Mouse (Mus musculus) large intestine, adult 2 months (tissue): ENCODE measurements around the gene Klf2. TPM values are rescaled to one million over a fixed set of nuclear protein-coding genes. Genes with fewer than 3 reads are reported as not detected.

Experiments used
- DNase-seq: peaks from one replicate; pipeline ENCODE4 v3.0.0-alpha.2; 2012; ENCODE audit warnings: low read depth, low spot score
- WGBS: fragments of 180-500 bp; shearing (Covaris S2); methylation state at CpG from one replicate; pipeline ENCODE4 v1.1.7; 2018; 5-methylcytosine and 5-hydroxymethylcytosine counted together
- polyA plus RNA-seq: library from polyadenylated mRNA; depleted of rRNA; stranded (reverse); fragments of >200 nt; gene quantifications from 2 replicates; pipeline ENCODE4 v1.2.3, GENCODE M21; 2012

Klf2 gene
- polyA plus RNA-seq, 1 experiment = 11.3 TPM

DNA sequence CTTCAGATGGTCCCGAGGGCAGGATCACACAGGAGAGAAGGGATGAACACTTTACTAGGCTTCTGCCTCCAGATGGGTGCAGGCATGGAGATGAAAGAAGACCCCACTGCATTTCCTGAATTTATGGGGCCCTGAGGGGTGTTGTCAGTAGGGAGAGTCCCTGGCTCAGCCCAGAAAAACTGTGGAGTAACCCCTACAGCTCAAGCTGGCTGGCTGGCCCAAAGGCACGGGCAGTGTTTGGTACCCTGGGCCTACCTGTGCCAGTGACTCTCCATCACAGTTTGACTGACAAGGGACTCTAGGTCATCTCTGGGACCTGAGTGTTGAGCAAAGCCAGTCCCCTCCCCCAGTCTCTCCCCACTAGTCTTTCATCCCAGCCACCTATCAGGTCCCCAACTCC, 5.9 kb downstream of the Klf2 start:
- WGBS = 81% methylated on average over 2 of the region's 2 CpGs

DNA sequence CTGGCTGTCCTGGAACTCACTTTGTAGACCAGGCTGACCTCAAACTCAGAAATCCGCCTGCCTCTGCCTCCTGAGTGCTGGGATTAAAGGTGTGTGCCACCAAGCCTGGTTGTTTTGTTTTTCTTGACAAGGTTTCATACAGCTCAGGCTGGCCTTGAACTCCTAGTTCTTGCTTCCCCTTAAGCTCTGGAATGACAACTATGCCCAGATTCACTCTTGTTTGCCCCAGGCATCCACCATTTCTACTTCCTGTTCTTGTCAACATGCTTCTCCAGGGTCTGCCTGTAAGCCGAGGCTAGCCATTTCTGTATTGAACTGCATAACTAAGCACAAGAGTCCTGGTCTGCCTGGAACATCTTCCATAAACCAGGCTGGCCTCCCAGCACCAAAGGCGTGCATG, 10.3 kb downstream of the Klf2 start:
- WGBS = 85% methylated on average over 3 of the region's 3 CpGs
- DNase-seq = no peak

More for the DNA sequence above, 5.9 kb downstream of the Klf2 start:
- no peak for DNase-seq

DNA sequence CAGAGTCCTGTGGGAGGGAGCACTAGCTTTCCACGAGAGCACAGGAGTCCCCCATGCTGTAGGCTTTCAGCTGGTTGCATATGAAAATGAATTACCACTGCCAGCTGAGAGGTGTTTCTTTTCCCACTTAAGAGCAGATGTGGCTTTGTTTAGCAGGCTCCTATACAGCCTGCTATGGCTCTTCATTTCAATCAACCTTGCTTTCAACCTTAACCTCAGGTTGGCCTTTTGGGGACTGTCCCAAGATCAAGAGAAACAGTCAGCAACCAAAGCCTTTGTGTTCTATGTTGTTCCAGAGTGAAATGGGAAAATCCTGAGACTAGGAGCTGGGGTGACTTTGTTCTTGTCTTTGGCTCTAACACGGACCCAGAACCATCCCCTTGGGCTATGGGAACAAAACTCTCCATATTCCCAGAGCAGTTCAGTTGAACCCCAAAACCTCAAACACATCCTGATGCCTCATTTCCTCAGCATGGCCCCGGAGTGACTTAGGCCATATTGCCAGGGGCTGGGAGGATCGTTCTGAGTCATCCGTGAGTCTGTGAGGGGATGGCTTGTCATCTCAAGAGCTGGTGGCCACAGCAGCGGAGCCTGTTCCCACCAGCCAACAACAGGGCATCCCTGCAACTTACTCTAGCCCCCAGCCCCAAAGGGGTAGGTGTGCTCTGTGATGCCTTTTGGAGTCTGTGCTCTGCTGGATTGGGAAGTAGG, 12.1 kb downstream of the Klf2 start:
- WGBS = 79% methylated on average over 6 of the region's 6 CpGs

DNA sequence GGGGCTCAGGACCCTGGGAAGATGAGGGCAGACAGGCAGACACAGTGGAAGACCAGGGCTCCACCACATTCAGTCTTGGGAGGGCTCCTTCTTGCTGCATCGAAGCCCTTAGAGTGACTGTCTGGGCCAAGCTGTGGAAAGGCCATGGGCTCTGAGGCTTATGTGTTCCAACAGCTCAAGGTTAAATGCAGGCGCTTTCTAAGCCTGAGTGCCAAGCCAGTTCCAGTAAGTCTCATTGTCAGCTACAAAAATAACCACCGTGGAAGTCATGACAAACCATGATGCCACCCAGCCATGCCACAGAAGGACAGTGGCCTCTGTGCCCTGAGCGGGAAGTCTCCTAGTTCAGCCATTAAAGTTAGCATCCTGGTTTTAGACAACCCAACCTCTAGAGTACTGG, 12.8 kb downstream of the Klf2 start:
- WGBS = 85% methylated on average over 4 of the region's 4 CpGs

More for the DNA sequence above, 12.1 kb downstream of the Klf2 start:
- DNase-seq = no peak

DNA sequence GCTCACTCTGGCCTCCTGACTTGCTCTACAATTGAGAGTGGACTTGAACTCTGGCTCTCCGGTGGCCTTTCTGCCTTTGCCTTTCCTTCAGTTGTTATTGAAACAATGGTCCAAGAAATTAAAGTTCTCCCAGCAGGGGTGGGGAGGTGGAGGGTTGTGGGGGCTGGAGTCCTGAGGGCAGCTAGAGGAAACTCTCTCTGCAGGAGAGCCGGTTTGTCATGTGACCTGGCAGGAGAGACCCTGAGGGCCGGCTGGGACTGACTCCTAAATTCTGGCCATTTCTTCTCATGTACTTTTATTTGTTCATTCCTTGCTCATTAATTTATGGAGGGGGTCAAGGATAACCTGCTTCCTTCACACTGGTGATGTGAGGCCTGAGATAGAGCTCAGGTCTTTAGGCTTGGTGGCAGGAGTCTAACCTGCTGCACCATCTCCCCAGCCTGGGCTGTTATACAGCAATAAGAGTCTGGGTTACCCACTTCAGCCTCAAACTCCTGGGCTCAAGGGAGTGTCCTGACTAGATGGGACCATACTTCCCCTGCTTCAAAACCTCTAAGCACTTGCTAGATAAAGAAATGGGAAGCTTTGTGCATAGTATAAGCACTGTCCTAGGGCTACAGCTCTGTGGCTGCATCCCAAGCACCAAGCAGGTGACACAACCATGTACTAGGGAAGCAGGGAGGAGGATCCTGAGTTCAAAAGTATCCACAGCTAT, 14.8 kb downstream of the Klf2 start:
- 70% methylated on average over 3 of the region's 3 CpGs for WGBS
- no peak for DNase-seq

More for the DNA sequence above, 12.8 kb downstream of the Klf2 start:
- no peak for DNase-seq

DNA sequence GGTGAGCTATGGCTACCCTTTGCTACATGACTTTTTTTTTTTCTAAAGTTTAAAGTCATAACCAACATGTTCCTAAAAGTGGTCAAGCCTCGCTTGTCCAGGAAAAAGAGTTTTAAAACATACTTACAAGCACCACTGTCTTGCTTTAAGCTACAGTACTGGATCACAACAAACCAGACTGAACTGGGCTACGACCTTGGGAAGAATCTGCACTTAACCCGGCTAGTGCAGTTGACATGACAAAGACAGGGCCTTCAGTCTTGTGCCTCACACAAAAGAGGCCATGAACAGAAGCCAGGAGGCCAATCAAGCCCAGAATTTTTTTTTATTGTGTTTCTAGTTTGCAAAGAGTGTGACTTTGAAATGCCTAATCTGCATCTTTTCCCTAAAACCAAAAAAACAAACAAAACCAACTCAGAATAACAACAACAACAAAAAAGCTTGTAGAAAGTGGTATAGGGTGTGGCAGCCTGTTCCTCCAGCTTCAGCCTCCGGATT, 15.4 kb downstream of the Klf2 start:
- no peak for DNase-seq
- WGBS = 78% methylated on average over 4 of the region's 4 CpGs

DNA sequence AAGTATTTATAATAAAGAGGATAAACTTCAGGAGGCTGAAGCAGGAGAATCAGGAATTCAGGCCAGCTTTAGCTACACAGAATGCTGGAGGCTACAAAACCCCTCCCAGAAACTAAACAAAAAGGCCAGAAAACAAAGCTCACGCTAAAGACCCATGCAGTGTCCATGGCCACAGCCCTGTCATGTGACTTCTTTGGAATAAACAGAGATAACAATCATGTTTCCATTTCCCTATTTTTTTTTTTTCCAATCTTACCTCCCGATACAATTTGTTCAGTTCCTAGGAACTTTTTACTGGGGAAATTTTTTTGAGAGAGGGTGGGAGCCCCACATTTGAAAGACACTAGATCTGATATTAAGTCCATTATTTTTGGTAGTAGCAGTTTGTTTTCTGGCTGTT, 17.4 kb downstream of the Klf2 start:
- DNase-seq = no peak
- 46% methylated on average over 2 of the region's 2 CpGs for WGBS

DNA sequence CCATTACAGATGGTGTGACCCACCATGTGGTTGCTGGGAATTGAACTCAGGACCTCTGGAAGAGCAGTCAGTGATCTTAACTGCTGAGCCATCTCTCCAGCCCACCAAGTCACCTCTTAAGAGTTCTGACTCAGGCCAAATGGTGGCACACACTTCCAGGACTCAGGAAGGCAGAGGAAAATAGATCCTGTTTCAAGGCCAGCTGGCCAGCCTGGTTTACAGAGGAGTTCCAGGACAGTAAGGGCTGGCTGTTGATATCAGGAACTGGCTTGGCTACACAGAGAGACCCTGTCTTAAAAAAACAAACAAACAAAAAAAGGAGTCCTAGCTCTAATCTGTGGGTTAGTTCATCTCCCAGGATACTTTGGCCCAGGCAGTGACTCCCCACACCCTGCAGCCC, 18.2 kb downstream of the Klf2 start:
- DNase-seq = no peak

DNA sequence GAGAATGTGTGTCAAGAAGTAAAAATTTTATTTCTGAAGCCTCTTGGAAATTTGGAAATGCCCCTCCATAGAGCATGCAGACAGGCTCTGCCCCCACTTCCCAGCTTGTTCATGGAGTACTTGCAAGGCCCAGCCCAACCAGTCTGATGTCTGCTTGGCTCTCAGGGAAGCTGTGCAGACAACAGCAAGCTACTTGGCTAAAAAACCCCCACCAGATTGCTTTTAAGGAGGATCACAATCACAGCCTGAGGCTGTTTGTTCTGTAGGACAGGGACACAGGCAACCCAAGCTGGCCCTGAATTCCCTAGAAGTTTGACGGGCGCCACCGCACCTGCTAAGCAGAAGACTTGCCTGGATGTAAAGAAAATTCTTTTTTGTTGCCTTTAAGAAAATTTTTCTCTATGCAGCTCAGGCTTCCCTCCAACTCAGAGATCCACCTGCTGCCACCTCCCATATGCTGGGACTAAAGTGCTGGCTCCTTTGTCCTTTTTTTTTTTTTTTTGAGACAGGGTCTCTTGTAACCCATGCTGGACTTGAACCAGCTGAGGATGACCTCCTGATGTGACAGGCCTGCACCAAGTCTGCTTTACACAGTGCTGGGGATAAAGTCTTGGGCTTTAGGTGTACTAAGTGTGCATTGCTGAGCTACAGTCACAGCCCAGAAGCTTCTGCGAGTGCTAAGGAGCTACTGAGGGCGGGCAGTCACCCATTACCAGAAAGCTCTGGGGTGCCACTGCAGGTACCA, 23.9 kb downstream of the Klf2 start:
- DNase-seq = no peak
- 92% methylated on average over 5 of the region's 5 CpGs for WGBS

DNA sequence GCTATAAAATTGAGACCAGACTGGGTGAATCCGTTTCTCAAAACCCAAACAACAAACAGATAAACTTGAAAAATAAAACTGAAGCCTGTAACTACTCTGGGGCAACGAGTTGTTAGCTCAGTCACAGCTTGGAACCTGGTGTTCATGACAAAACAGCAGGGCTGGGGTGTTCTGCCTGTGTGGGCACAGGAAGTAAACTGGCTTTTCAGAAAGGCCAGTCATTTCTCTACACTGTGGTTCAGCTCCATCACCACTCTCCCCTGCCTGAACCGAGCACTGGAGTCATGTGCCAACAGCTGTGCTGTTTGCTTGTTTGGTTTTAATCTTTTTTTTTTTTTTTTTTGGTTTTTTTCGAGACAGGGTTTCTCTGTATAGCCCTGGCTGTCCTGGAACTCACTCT, 24.9 kb downstream of the Klf2 start:
- no peak for DNase-seq
- 69% methylated on average over 4 of the region's 4 CpGs for WGBS

DNA sequence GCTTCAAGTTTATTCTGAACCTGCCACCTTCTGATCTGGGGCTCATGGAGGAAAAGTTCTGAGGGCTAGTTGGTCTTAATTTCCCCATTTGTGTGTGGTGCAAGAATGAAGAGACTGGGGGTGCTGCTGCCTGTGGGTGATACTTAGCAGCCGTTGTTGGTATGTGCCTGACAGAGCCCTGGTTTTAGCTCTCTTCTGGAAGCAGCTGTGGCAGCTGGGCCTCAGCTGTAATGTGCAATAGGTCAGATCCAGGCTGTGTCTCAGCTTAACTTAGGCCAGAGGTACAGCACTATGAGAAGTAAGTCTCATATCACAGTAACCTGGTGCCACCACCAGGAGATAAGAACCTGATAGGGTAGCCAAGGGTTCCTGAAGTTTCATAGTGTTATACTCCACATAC, 28.7 kb downstream of the Klf2 start:
- no peak for DNase-seq
- WGBS = 84% methylated on average over 1 of the region's 1 CpGs

DNA sequence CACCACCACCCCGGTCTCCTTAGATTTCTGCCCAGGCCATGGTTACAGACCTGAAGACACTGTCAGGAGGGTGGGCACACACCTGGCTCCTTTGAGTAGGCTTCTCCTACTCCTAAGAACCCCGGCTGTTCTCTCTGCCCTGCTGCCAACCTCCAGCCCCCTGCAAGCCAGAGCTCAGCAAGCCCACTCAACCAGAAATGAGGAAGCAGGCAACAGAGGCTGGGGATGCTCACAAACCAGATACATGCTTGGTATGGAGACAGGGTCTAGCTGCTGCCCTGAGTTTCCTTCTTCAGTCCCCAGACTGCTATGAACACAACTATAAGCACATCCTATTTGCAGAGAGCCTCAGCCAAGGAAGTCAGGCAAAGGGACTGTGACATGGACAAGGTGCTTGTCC, 29.3 kb downstream of the Klf2 start:
- no peak for DNase-seq
- 97% methylated on average over 2 of the region's 2 CpGs for WGBS

DNA sequence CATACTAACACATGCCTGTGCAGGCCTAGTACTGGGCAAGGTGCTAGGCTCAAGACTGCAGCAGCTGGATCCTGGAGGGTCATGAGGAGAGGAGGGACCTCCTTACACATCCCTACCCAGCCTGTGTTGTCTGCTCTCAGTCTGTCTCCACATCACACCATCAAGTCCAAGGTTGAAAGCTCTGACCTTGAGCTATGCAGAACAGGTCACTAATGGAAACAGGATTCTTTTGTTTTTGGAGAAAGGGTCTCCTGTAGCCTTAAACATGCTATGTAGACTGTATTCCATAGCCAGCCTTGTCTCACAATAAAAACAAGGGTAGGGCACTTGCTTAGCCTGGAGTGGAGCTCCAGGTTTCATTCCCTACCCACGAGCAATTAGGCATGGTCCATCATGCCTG, 30.1 kb downstream of the Klf2 start:
- DNase-seq = no peak
- 93% methylated on average over 1 of the region's 1 CpGs for WGBS

DNA sequence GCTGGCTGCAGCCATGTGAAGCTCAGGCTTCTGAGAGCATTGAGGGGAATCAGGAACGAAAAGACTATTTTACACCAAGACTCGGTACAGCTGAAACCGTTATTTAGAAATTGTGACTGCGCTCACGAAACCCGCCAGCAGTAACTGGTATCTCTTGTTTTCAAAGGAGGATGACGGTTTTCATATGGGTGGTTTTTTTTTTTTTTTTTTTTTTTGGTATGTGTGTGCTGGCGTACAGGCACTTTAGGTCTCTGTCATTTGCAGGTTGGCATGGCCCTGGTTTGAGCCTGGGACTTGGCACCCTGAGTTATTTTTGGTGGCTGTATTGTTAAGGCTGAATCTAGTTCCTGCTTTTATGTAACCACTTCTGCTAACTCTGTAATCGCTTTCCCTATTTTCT, 31.0 kb downstream of the Klf2 start:
- 86% methylated on average over 9 of the region's 9 CpGs for WGBS
- DNase-seq = no peak

DNA sequence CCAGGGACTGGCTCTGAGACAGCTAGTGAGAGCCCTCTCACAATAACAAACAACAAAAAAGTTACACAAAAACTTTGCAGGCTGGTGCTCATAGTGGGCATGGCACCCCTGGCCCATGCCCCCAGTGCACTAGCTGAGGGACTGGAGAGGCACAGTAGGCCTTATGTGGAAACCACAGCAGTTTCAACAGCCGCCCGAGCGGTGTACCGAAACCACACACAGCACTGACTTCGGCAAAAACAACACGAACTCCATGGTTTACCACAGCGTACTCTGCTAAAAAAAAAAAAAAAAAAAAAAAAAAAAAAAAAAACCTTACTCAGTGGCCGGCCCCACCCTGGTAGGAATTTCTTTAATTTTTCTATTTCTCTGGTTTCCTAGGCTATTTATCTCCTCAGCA, 31.9 kb downstream of the Klf2 start:
- WGBS = 81% methylated on average over 8 of the region's 8 CpGs
- no peak for DNase-seq

DNA sequence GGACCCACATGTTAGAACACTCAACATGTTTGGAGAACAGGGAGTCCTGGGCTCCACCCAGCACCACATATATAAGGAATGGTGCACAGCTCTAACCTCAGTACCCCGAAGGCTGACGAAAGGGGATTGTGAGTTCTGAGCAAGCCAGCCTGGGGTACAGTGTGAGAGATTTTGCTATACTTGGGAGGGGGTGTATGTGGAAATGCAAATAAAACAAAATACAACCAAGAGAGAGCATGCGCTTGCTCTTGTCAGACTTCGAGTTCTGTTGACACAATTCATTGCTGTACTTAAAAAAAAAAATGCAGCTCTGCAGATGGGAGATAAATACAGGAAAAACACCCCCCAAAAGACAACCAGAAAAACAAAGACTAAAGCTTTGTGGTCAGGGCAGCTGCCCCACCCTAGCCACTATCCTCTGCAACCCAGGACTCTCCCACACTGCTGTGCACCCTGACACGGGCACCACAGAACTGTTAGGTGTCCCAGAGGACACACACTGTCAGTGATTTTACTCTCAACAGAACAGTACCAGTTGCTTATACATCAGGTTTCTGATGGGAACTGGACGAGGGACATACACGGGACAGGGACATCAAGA, 32.7 kb downstream of the Klf2 start:
- DNase-seq = no peak
- WGBS = 84% methylated on average over 7 of the region's 7 CpGs

DNA sequence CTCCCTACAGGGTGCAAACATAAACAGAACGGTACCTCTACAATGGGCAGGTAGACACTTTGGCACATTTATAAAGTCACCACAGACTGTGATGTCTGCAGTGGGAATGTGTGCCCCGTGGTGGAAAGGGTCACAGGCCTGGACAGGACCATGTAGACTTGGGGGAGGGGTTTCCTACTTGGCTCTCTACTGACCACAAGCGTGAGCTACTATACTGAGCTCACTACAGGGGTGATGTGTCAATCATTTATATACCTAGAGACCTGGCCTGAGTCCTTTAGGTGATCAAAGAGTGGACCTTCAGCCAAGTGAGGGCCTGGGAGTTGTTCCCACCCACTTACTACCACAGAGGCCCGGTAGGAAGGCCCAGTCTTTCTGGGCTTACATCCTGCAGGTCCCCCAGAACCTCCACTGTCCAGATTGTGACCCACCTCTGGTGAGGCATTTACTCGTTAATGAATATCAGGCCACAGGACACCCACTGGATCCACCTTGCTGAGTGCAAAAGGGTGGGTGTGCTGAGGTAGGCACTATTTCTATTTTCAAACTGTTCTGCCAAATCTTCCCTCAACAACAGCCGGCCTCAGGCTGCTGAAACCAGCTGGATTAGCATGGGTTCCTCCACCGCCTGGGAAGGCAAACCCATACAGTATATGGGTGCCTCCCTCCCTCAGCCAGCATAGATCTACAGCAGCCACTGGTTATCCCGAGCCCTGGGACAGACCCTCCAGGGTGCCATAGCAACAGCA, 34.3 kb downstream of the Klf2 start:
- no peak for DNase-seq
- WGBS = 80% methylated on average over 8 of the region's 8 CpGs

DNA sequence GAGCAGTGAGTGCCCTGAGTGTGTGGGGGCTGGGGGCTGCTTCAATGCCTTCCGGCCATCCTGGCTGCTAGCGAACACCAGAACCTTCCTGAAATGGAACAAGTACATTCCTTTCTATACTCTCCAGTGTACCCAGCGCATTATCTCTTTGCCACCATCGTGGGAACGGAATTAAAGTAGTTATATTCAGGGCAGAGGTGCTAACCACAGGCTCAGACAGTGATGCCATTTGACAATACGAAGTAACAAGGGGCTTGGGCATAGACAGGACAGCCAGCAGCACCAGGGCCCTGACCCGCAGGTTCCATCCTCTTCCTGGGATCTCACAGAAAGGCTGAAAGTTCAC, 34.8 kb downstream of the Klf2 start:
- 86% methylated on average over 7 of the region's 7 CpGs for WGBS
- DNase-seq = no peak

DNA sequence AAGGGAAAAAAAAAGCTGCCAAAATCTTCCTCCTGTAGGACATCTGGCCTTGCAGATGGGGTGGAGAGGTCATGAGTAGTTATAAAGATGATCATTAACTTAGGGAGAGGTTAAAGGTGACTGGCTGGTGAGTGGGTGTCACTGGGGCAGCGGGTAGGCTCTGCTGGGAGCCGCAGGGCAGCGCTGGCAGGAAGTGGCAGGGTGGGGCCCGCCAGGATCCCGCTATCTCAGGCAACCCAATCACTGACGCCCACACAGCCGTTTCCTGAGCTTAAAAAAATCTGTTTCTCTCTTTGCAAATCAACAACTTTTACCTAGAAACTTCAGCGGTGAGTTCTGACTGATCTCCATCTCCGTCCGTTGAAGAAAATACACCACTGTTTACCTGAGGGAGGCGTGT, 35.4 kb downstream of the Klf2 start:
- DNase-seq = no peak
- 34% methylated on average over 11 of the region's 11 CpGs for WGBS

DNA sequence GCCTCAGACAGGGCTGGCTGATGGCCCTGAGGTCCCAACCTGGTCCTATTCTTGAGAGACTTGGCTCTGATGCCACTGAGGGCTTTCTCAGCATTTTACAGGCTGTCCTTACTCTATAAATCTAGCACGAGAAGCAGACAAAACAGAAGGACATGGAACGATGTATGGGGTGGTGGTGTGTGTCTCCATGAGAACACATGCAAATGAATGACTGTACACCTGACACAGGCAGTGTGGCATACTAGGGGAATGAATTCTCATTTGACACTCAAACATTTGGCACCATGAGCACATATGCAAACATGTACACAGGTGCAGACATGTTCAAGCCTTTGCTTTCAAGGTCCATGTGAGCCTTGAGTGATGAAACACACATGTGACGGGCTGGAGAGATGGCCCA, 37.8 kb downstream of the Klf2 start:
- no peak for DNase-seq
- WGBS = 83% methylated on average over 3 of the region's 3 CpGs
